Mouse (Mus musculus): ENCODE results near the gene Paxbp1. TPM values are rescaled to one million over a fixed set of nuclear protein-coding genes. Genes with fewer than 3 reads are reported as not detected.

Gene Paxbp1
- polyA plus RNA-seq, 1 experiment from 2014 or later: 84.3 TPM

GRCm38 (mm10) chr16:91043461-91044248 is 688 bp downstream of the Paxbp1 start:
- Histone ChIP-seq H3K9ac (replicated peaks; ENCODE audit: low read length) (peak overlapping the region; percentile 98), H3K4me3 (ENCODE audit: low read depth, low read length) (peak overlapping the region; percentile 86), H3K36me3 (replicated peaks; ENCODE audit: control insufficient read depth, insufficient read depth, low read depth, low read length) (no peaks in the 10 kb centered on the region; the same call in 1 of the 2 replicates), H3K9me3 (replicated peaks; ENCODE audit: control insufficient read depth, low read length) (no peaks in the 10 kb centered on the region), H3K4me1 (ENCODE audit: control insufficient read depth, insufficient read depth, low read length) (no peaks in the 10 kb centered on the region; the same call in 1 of the 2 replicates), H3K27me3 (ENCODE audit: control insufficient read depth, insufficient read depth, low read length) (no peaks in the 10 kb centered on the region), H3K27ac (replicated peaks; ENCODE audit: low read depth, low read length) (peak overlapping the region; percentile 90), H3K4me2 (ENCODE audit: low read depth, low read length) (peak overlapping the region; percentile 25)
- DNase-seq (ENCODE audit: low spot score) (peak; percentile 61), ATAC-seq (replicated peaks; ENCODE audit: insufficient number of reproducible peaks, low FRiP score, low TSS enrichment, low read depth) (peak; percentile 79)
- WGBS: under 1% methylated on average over 63 of the region's 63 CpGs

- Histone ChIP-seq H3K27me3 (ENCODE audit: control insufficient read depth, insufficient read depth, low read length) (no peaks in the 10 kb centered on the region), H3K4me1 (ENCODE audit: control insufficient read depth, insufficient read depth, low read length) (no peaks in the 10 kb centered on the region; the same call in 1 of the 2 replicates), H3K9ac (replicated peaks; ENCODE audit: low read length) (0 out of 2 replicates have a peak overlapping the region, but pooled peaks have one; percentile 46), H3K36me3 (replicated peaks; ENCODE audit: control insufficient read depth, insufficient read depth, low read depth, low read length) (no peaks in the 10 kb centered on the region; the same call in 1 of the 2 replicates), H3K4me3 (ENCODE audit: low read depth, low read length) (peak overlapping the region; percentile 86; the same call in 1 of the 2 replicates), H3K27ac (replicated peaks; ENCODE audit: low read depth, low read length) (no peak overlapping the region), H3K9me3 (replicated peaks; ENCODE audit: control insufficient read depth, low read length) (no peaks in the 10 kb centered on the region), H3K4me2 (ENCODE audit: low read depth, low read length) (peak overlapping the region; percentile 43)
- WGBS: 79% methylated on average over 1 of the region's 1 CpGs
- DNase-seq (ENCODE audit: low spot score) (no peak), ATAC-seq (replicated peaks; ENCODE audit: insufficient number of reproducible peaks, low FRiP score, low TSS enrichment, low read depth) (no peak)
These were observed 1.7 kb downstream of the Paxbp1 start for GRCm38 (mm10) chr16:91042640-91043039.

DNA sequence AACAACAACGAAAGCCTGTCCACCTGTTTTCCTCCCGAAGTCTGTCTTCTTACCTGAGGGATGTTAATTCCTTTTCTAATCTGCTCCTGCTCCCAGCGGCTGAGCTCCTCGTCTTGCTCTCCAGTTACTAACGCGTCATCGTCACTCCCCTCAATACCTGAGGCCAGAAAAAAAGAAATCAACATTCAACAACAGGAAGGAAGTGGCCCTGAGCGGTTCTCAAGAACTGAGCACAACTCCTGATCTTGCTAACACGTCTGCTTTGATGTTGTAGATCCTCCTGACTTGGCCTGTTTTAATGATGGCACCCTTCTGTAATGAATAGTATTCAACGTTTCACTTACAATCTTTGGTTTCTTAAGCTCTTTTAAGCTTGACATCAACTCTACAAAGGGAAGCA is 8.5 kb downstream of the Paxbp1 start:
- WGBS: 90% methylated on average over 10 of the region's 10 CpGs
- DNase-seq (ENCODE audit: low spot score): no peak
- H3K4me3 ChIP-seq (ENCODE audit: low read depth, low read length): no peak overlapping the region
- no peak overlapping the region for H3K27ac ChIP-seq (replicated peaks; ENCODE audit: low read depth, low read length)
- H3K27me3 ChIP-seq (ENCODE audit: control insufficient read depth, insufficient read depth, low read length): no peaks in the 10 kb centered on the region
- no peaks in the 10 kb centered on the region for H3K9me3 ChIP-seq (replicated peaks; ENCODE audit: control insufficient read depth, low read length)
- H3K4me1 ChIP-seq (ENCODE audit: control insufficient read depth, insufficient read depth, low read length): no peaks in the 10 kb centered on the region
- no peak overlapping the region for H3K9ac ChIP-seq (replicated peaks; ENCODE audit: low read length)
- H3K36me3 ChIP-seq (replicated peaks; ENCODE audit: control insufficient read depth, insufficient read depth, low read depth, low read length): peaks cover 17% of the 10 kb centered on the region
- ATAC-seq (replicated peaks; ENCODE audit: insufficient number of reproducible peaks, low FRiP score, low TSS enrichment, low read depth): no peak
- H3K4me2 ChIP-seq (ENCODE audit: low read depth, low read length): no peak overlapping the region

DNA sequence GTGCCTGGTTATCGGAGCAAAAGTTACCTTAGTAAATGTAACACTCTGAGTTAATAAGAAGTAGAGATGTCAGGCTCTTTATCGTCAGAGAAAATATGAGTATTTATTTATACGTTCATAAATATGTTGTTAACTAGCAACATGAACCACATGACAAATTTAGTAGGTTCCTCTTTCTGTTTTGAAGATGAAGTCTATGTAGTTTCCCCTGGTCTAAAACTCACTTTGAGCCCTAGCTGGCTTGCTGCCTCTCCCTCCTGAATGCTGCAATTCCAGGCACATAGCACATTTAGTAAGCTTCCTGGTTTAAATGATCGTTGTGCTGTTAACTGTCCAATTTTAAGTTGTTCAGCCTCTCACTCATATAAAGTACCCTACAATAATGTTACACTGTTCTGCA is 13.6 kb downstream of the Paxbp1 start:
- Histone ChIP-seq H3K4me2 (ENCODE audit: low read depth, low read length) (no peak overlapping the region), H3K9ac (replicated peaks; ENCODE audit: low read length) (no peak overlapping the region), H3K36me3 (replicated peaks; ENCODE audit: control insufficient read depth, insufficient read depth, low read depth, low read length) (peaks cover 26% of the 10 kb centered on the region), H3K27ac (replicated peaks; ENCODE audit: low read depth, low read length) (no peak overlapping the region), H3K9me3 (replicated peaks; ENCODE audit: control insufficient read depth, low read length) (no peaks in the 10 kb centered on the region), H3K4me3 (ENCODE audit: low read depth, low read length) (no peak overlapping the region), H3K4me1 (ENCODE audit: control insufficient read depth, insufficient read depth, low read length) (no peaks in the 10 kb centered on the region), H3K27me3 (ENCODE audit: control insufficient read depth, insufficient read depth, low read length) (no peaks in the 10 kb centered on the region)
- DNase-seq (ENCODE audit: low spot score) (no peak), ATAC-seq (replicated peaks; ENCODE audit: insufficient number of reproducible peaks, low FRiP score, low TSS enrichment, low read depth) (no peak)
- WGBS: 94% methylated on average over 4 of the region's 4 CpGs

GRCm38 (mm10) chr16:91029901-91030300 is 14.4 kb downstream of the Paxbp1 start:
- Histone ChIP-seq H3K27me3 (ENCODE audit: control insufficient read depth, insufficient read depth, low read length) (no peaks in the 10 kb centered on the region), H3K4me1 (ENCODE audit: control insufficient read depth, insufficient read depth, low read length) (no peaks in the 10 kb centered on the region), H3K9ac (replicated peaks; ENCODE audit: low read length) (no peak overlapping the region), H3K4me3 (ENCODE audit: low read depth, low read length) (no peak overlapping the region), H3K4me2 (ENCODE audit: low read depth, low read length) (no peak overlapping the region), H3K36me3 (replicated peaks; ENCODE audit: control insufficient read depth, insufficient read depth, low read depth, low read length) (peaks cover 25% of the 10 kb centered on the region), H3K9me3 (replicated peaks; ENCODE audit: control insufficient read depth, low read length) (no peaks in the 10 kb centered on the region), H3K27ac (replicated peaks; ENCODE audit: low read depth, low read length) (no peak overlapping the region)
- no peak for DNase-seq (ENCODE audit: low spot score)
- 92% methylated on average over 2 of the region's 2 CpGs for WGBS
- ATAC-seq (replicated peaks; ENCODE audit: insufficient number of reproducible peaks, low FRiP score, low TSS enrichment, low read depth): no peak

DNA sequence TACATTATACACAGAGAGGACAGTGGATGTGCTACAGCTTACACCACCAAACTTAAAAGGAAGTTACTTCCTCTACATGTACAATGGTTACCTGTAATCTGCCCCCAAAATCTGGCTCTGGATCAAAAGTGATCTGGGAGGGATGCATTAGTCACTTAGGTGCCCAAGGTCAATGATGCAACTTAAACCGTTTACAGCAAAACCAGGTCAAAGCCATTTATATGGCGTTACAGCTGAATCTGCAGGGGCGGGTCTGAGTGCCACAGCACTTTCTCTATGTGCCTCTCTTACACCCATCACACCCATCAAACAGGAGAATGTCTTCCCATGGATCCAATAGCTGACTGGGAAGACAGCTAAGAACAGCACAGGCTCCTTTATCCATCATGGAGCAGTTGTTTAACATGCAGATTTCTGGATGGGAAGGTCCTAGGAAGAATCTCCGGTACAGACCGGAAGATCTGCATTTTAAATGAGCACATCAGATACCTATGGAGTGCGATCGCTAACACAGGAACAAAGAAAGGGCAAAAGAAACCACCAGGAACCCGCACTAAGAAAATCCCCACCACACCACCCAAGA is 15.1 kb downstream of the Paxbp1 start:
- no peaks in the 10 kb centered on the region for H3K9me3 ChIP-seq (replicated peaks; ENCODE audit: control insufficient read depth, low read length)
- ATAC-seq (replicated peaks; ENCODE audit: insufficient number of reproducible peaks, low FRiP score, low TSS enrichment, low read depth) (no peak), DNase-seq (ENCODE audit: low spot score) (no peak)
- H3K27ac ChIP-seq (replicated peaks; ENCODE audit: low read depth, low read length): no peak overlapping the region
- H3K4me2 ChIP-seq (ENCODE audit: low read depth, low read length): no peak overlapping the region
- no peak overlapping the region for H3K9ac ChIP-seq (replicated peaks; ENCODE audit: low read length)
- H3K36me3 ChIP-seq (replicated peaks; ENCODE audit: control insufficient read depth, insufficient read depth, low read depth, low read length): peaks cover 25% of the 10 kb centered on the region
- H3K4me1 ChIP-seq (ENCODE audit: control insufficient read depth, insufficient read depth, low read length): no peaks in the 10 kb centered on the region
- no peaks in the 10 kb centered on the region for H3K27me3 ChIP-seq (ENCODE audit: control insufficient read depth, insufficient read depth, low read length)
- H3K4me3 ChIP-seq (ENCODE audit: low read depth, low read length): no peak overlapping the region
- WGBS: 93% methylated on average over 8 of the region's 8 CpGs

DNA sequence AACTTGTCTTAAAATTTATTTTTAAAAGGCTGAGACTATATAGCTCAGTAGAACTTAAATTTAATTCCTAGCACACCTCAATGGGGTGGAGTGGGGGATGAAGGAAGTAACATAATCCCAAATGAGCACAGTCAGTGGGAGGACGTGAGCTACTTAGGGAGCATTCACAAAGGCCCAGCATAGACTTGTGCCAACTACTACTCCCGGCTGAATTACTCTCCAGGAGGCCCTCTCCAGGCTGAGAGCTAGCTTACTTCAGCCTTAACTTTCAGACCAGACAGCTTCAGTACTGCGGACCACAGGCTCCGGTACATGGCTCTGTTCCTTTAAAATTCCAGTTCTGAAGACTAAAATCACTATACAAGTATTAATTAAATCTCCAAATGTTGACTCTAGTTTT is 18.1 kb downstream of the Paxbp1 start:
- Histone ChIP-seq H3K4me1 (ENCODE audit: control insufficient read depth, insufficient read depth, low read length) (no peaks in the 10 kb centered on the region), H3K9me3 (replicated peaks; ENCODE audit: control insufficient read depth, low read length) (no peaks in the 10 kb centered on the region), H3K4me2 (ENCODE audit: low read depth, low read length) (no peak overlapping the region), H3K4me3 (ENCODE audit: low read depth, low read length) (no peak overlapping the region), H3K36me3 (replicated peaks; ENCODE audit: control insufficient read depth, insufficient read depth, low read depth, low read length) (peaks cover 28% of the 10 kb centered on the region), H3K27me3 (ENCODE audit: control insufficient read depth, insufficient read depth, low read length) (no peaks in the 10 kb centered on the region), H3K9ac (replicated peaks; ENCODE audit: low read length) (no peak overlapping the region), H3K27ac (replicated peaks; ENCODE audit: low read depth, low read length) (no peak overlapping the region)
- DNase-seq (ENCODE audit: low spot score): no peak
- WGBS: 93% methylated on average over 4 of the region's 4 CpGs
- no peak for ATAC-seq (replicated peaks; ENCODE audit: insufficient number of reproducible peaks, low FRiP score, low TSS enrichment, low read depth)

GRCm38 (mm10) chr16:91023384-91023783 is 21.0 kb downstream of the Paxbp1 start:
- H3K27ac ChIP-seq (replicated peaks; ENCODE audit: low read depth, low read length): no peak overlapping the region
- H3K9ac ChIP-seq (replicated peaks; ENCODE audit: low read length): no peak overlapping the region
- no peaks in the 10 kb centered on the region for H3K27me3 ChIP-seq (ENCODE audit: control insufficient read depth, insufficient read depth, low read length)
- WGBS: 96% methylated on average over 1 of the region's 1 CpGs
- H3K9me3 ChIP-seq (replicated peaks; ENCODE audit: control insufficient read depth, low read length): no peaks in the 10 kb centered on the region
- peaks cover 24% of the 10 kb centered on the region for H3K36me3 ChIP-seq (replicated peaks; ENCODE audit: control insufficient read depth, insufficient read depth, low read depth, low read length)
- no peak overlapping the region for H3K4me2 ChIP-seq (ENCODE audit: low read depth, low read length)
- H3K4me3 ChIP-seq (ENCODE audit: low read depth, low read length): no peak overlapping the region
- no peak for ATAC-seq (replicated peaks; ENCODE audit: insufficient number of reproducible peaks, low FRiP score, low TSS enrichment, low read depth)
- H3K4me1 ChIP-seq (ENCODE audit: control insufficient read depth, insufficient read depth, low read length): no peaks in the 10 kb centered on the region
- DNase-seq (ENCODE audit: low spot score): peak; percentile 33
